Mouse (Mus musculus) naive thymus-derived CD4-positive, alpha-beta T cell, adult 2 months (primary cell): ENCODE results near the gene Pak2.
"Not testable (repeated sequence)": the region's sequence is repeated elsewhere in the genome, so short reads cannot be mapped to it uniquely, and the experiment has no call there.

Experiments
- DNase-seq: peaks from one replicate; pipeline ENCODE4 v3.0.0-alpha.2; 2011; ENCODE audit warnings: low read depth

The Pak2 gene

GRCm38 (mm10) chr16:32091466-32091865 is 12.3 kb upstream of the Pak2 start:
- DNase-seq, result no peak

- DNase-seq, result peak; percentile 69
These were observed 8.7 kb upstream of the Pak2 start for GRCm38 (mm10) chr16:32087629-32088443.

- DNase-seq, result no peak
These were observed 643 bp downstream of the Pak2 start for GRCm38 (mm10) chr16:32078408-32078990.

- peak; percentile 70 for DNase-seq
These were observed 1.3 kb downstream of the Pak2 start for GRCm38 (mm10) chr16:32077648-32078407.

- no peak for DNase-seq
These were observed 2.7 kb downstream of the Pak2 start for GRCm38 (mm10) chr16:32076406-32076805.

- DNase-seq, result no peak
These were observed 3.4 kb downstream of the Pak2 start for GRCm38 (mm10) chr16:32075762-32076161.

- DNase-seq, result not testable (repeated sequence)
These were observed 9.1 kb downstream of the Pak2 start for GRCm38 (mm10) chr16:32070070-32070469.

GRCm38 (mm10) chr16:32068389-32069300 is 10.5 kb downstream of the Pak2 start:
- DNase-seq, result no peak

- no peak for DNase-seq
These were observed 12.2 kb downstream of the Pak2 start for GRCm38 (mm10) chr16:32066899-32067298.

- no peak for DNase-seq
These were observed 15.2 kb downstream of the Pak2 start for GRCm38 (mm10) chr16:32063900-32064299.

- peak; percentile 28 for DNase-seq
These were observed 16.9 kb downstream of the Pak2 start for GRCm38 (mm10) chr16:32062226-32062625.

GRCm38 (mm10) chr16:32059840-32060523 is 19.2 kb downstream of the Pak2 start:
- peak; percentile 43 for DNase-seq

- DNase-seq, result no peak
These were observed 20.3 kb downstream of the Pak2 start for GRCm38 (mm10) chr16:32058817-32059216.

GRCm38 (mm10) chr16:32042367-32042766 is 36.8 kb downstream of the Pak2 start:
- peak; percentile 31 for DNase-seq

- DNase-seq, result no peak
These were observed 59.5 kb downstream of the Pak2 start for GRCm38 (mm10) chr16:32019678-32020077.

GRCm38 (mm10) chr16:32010330-32010729 is 68.8 kb downstream of the Pak2 start:
- DNase-seq, result no peak

- DNase-seq, result peak; percentile 25
These were observed 69.2 kb downstream of the Pak2 start for GRCm38 (mm10) chr16:32009913-32010312.

- DNase-seq, result no peak
These were observed 70.4 kb downstream of the Pak2 start for GRCm38 (mm10) chr16:32008529-32009293.

- no peak for DNase-seq
These were observed 74.4 kb downstream of the Pak2 start for GRCm38 (mm10) chr16:32004731-32005130.
